In the genomic region with DNA sequence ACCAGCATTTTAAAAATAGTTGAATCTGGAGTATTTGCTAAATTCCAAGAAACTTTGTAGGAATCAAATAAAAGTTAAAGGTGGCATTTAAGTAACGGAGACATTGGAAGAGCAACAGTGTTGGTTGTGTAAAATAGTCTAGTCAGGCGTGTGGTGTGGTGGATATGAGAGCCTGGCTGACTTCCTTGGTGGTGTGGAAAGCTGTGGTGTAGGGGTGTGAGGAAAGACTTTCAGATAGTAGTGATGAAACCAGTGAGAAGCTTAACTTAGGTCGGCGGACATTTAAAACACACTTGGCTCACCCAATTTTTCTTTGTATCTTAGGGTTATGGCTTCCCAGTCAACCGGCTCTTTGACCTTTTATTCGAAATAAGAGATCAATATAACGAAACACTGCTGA, we compare ENCODE assay signal across 22 mouse cellular contexts. TPM values are rescaled to one million over a fixed set of nuclear protein-coding genes. Genes with fewer than 3 reads are reported as not detected.
DNase-seq lines count a peak whose midpoint lies in the region; ATAC-seq and TF ChIP-seq lines count a peak whose summit lies in the region.
"Had no signal": no experiment of that assay in that cellular context is flagged by ENCODE, and none has a peak within 500 bp of the region (broad histone marks: within the 10 kb centered on the region; RNA-seq: fewer than 3 reads in every experiment).

No protein-coding gene starts in this region.

- H3K4me3 ChIP-seq in gastrocnemius, adult 2 months: no peak overlapping the region
- H3K4me3 ChIP-seq: embryonic facial prominence, embryonic 13.5 days; embryonic facial prominence, embryonic 15.5 days; erythroblast, embryonic 14.5 days; forebrain, embryonic 10.5 days; forebrain, embryonic 12.5 days had no signal

- intact Hi-C loops in heart, postnatal 36 days (cut with DNase I): no loop called here
- intact Hi-C loops in gastrocnemius, adult 2 months (cut with DNase I): no loop called here

- ATAC-seq in megakaryocyte, adult 5-6 weeks (ENCODE audit: poor library complexity, severe bottlenecking): peak; percentile 97
- ATAC-seq: forebrain, embryonic 14.5 days; forebrain, embryonic 16.5 days had no signal

- H3K27ac ChIP-seq in gastrocnemius, adult 2 months: no peak overlapping the region
- H3K27ac ChIP-seq: embryonic facial prominence, embryonic 13.5 days; embryonic facial prominence, embryonic 15.5 days; forebrain, embryonic 10.5 days; forebrain, embryonic 12.5 days had no signal

- DNase-seq in heart, adult 11 months: peak; percentile 25
- no peak for DNase-seq in heart, postnatal 36 days
- DNase-seq in thymus, postnatal 36 days: no peak
- no peak for DNase-seq in gastrocnemius, adult 2 months
- DNase-seq: adrenal gland, adult 2 months; adrenal gland, postnatal 10 days; adrenal gland, postnatal 25 days; cerebellum, adult 11 months; cerebellum, adult 18-20 months; cerebellum, adult 8-10 months; cerebellum, adult 9-11 months; cerebellum, postnatal 14 days; cerebellum, postnatal 36 days; embryo, embryonic 11 days had no signal

- no peak for TF ChIP-seq CTCF in gastrocnemius, adult 2 months (IDR thresholded peaks at IDR 0.05)

RNA-seq across cellular contexts. Expression of a gene that starts 40.3 kb away (rescaled TPM):
- 10 to 100 TPM; 32.6 to 32.9 TPM for total RNA-seq in heart, postnatal 36 days (2021)
- 67.1 and 69.4 TPM in 2 replicates for total RNA-seq in megakaryocyte, adult 5-6 weeks (2015)
- 96.3 and 108 TPM in 2 replicates for total RNA-seq in megakaryocyte, adult 5-6 weeks (2017)
- total RNA-seq in gastrocnemius, adult 2 months (2021): 10 to 100 TPM; 51.3 to 67.3 TPM
